Mouse (Mus musculus): ENCODE measurements around the gene Olfr1058. TPM values are rescaled to one million over a fixed set of nuclear protein-coding genes. Genes with fewer than 3 reads are reported as not detected.

The Olfr1058 gene
- polyA plus RNA-seq (2012; rRNA removed): not detected in 2 replicates

DNA sequence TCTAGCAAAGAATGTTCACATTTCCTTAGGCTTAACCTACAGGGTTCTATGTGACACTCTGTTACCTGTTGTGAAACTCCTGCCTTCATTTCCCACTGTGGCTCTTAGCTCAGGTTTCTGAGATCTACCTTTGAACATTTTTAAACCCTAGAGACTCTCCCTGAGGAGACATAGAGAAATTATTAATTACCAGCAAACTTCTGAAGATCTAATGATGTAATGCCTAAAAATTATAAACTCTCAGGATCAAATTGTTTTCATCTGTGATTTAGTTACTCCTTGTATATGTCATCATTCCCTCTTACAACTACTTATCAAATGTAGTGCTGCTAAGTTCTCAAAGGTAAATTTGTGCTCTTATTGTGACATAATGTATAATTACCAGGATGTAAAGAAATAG, at the start of gene Olfr1058:
Gene Olfr1058, minus strand, starts transcription at position 101 of the 400 bp plus-strand sequence.

DNA sequence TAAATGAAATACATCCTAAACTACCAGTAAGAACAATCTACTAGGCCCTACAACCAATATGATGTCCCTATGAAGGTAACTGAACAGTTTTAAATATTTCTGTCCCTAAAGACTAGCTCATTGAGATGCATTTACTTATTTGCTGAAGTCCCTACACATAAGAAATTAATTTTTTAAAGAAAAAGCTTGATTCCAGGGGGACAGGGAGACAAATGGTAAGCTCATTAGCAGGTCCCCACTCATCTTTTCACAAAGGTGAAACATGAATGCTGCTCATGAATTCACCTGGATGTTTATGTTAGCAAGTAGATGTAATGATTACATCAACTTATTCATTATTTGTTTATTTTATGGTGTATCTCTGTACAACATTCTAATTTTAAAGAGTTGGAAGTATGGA, 38.3 kb upstream of the Olfr1058 start, which contains the start of gene Olfr1062:
Gene Olfr1062, minus strand, starts transcription at position 101 of the 400 bp plus-strand sequence.

DNA sequence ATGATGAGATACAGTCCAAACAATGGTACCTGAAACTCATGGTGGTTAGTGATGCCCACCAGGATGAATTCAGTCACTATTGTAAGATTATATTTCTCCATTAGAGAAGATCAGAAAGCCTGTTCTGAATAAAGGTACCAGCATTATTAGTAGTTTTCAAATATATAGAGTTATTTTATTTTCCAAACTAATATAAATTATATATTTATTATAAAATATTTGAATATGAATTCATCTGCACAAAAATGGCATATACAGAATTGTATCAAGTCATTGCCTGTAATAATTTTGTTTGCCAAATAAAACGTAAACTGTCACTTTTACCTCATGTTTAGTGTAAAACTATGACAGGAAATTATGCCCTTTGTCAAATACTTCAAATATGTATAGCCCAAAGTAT, 25.6 kb upstream of the Olfr1058 start, which contains the start of gene Olfr1061:
Gene Olfr1061, minus strand, starts transcription at position 101 of the 400 bp plus-strand sequence.

DNA sequence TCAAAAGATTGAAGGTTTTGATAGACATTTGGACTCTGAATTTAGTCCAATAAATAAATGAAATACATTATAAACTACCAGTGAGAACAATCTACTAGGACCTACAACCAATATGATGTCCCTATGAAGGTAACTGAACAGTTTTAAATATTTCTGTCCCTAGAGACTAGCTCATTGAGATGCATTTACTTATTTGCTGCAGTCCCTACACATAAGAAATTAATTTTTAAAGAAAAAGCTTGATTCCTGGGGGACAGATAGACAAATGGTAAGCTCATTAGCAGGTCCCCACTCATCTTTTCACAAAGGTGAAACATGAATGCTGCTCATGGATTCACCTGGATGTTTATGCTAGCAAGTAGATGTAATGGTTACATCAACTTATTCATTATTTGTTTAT, 10.1 kb downstream of the Olfr1058 start, which contains the start of gene Olfr1057:
Gene Olfr1057, minus strand, starts transcription at position 101 of the 400 bp plus-strand sequence.

DNA sequence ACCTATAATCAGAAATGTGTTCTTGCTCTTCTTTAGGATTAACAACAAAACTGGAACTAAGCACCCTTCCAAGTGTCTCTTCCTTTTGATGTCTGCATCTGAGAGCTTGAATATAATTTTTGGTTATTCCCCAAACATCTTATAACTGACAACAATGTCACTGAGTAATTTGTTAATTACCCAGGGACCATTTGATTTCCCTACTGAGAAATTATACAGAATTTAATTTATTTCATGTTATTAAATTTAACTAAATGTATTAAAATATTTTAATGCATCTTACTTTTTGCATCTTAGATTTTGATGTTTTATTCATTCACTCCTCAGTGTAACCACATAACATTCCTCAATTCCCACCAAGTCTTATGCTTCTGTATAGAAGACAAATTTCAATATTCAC, 26.0 kb downstream of the Olfr1058 start, which contains the start of gene Olfr1056:
Gene Olfr1056, minus strand, starts transcription at position 101 of the 400 bp plus-strand sequence.

DNA sequence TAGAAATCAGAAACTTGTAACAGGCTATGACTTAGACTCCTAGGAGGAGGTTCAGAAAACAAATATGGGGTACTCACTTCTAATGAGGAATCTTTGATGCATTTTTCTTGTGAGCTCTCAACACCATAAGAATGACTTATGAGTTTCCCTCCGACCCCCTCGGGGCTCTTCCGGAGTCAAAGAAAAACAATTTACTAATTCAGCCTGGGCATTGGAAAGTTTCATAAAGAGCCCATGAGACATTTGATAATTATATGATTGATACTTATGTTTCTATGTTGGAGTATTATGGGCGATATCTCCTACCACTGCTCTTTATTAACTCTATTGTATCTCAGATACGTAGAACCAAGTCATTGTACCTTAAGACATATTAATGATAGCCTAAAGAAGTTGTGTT, 38.2 kb downstream of the Olfr1058 start, which contains the start of gene Olfr1055:
Gene Olfr1055, minus strand, starts transcription at position 101 of the 400 bp plus-strand sequence.

DNA sequence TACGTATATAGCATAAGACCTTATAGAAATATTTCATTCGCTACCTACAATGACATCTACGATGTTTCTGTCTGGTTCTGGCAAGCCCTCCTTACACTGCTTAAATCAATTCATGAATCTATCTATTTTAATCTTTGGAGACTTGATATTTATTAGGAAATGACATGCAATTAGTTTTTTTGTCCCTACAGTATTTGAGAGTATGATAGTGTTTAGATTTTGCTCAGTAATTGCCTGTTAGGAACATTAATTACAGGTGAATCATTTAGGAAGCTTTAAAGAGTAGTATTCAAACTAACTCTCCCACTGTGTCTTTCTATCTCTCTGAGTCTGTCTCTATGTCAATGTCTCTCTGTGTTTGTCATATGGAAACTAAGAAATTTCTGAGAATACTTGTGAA, 53.0 kb downstream of the Olfr1058 start, which contains the start of gene Olfr1054:
Gene Olfr1054, minus strand, starts transcription at position 101 of the 400 bp plus-strand sequence.

Other genes starting within 250 kb of the Olfr1058 start
- not detected in 2 replicates for gene Olfr1040, start 241.8 kb downstream of the Olfr1058 start, polyA plus RNA-seq (2012; rRNA removed)
- not detected in 2 replicates for gene Olfr1042, start 226.7 kb downstream of the Olfr1058 start, polyA plus RNA-seq (2012; rRNA removed)
- gene Olfr1043, start 221.0 kb downstream of the Olfr1058 start, polyA plus RNA-seq (2012; rRNA removed): not detected in 2 replicates
- gene Olfr1044, start 210.7 kb downstream of the Olfr1058 start, polyA plus RNA-seq (2012; rRNA removed): not detected in 2 replicates
- gene Olfr52, start 202.9 kb downstream of the Olfr1058 start, polyA plus RNA-seq (2012; rRNA removed): not detected in 2 replicates
- gene Olfr1045, start 185.6 kb downstream of the Olfr1058 start, polyA plus RNA-seq (2012; rRNA removed): not detected in 2 replicates
- gene Olfr1046, start 169.2 kb downstream of the Olfr1058 start, polyA plus RNA-seq (2012; rRNA removed): not detected in 2 replicates
- gene Olfr1047, start 157.2 kb downstream of the Olfr1058 start, polyA plus RNA-seq (2012; rRNA removed): not detected in 2 replicates
- not detected in 2 replicates for gene Olfr1048, start 148.3 kb downstream of the Olfr1058 start, polyA plus RNA-seq (2012; rRNA removed)
- gene Olfr1049, start 130.2 kb downstream of the Olfr1058 start, polyA plus RNA-seq (2012; rRNA removed): not detected in 2 replicates
- gene Olfr1051, start 109.5 kb downstream of the Olfr1058 start, polyA plus RNA-seq (2012; rRNA removed): not detected in 2 replicates
- not detected in 2 replicates for gene Olfr1052, start 96.1 kb downstream of the Olfr1058 start, polyA plus RNA-seq (2012; rRNA removed)
- gene Olfr1053, start 73.3 kb downstream of the Olfr1058 start, polyA plus RNA-seq (2012; rRNA removed): not detected in 2 replicates
- not detected in 2 replicates for gene Olfr1054, start 53.1 kb downstream of the Olfr1058 start, polyA plus RNA-seq (2012; rRNA removed)
- not detected in 2 replicates for gene Olfr1055, start 38.3 kb downstream of the Olfr1058 start, polyA plus RNA-seq (2012; rRNA removed)
- not detected in 2 replicates for gene Olfr1056, start 26.1 kb downstream of the Olfr1058 start, polyA plus RNA-seq (2012; rRNA removed)
- gene Olfr1057, start 10.2 kb downstream of the Olfr1058 start, polyA plus RNA-seq (2012; rRNA removed): not detected in 2 replicates
- gene Olfr1061, start 25.5 kb upstream of the Olfr1058 start, polyA plus RNA-seq (2012; rRNA removed): not detected in 2 replicates
- not detected in 2 replicates for gene Olfr1062, start 38.2 kb upstream of the Olfr1058 start, polyA plus RNA-seq (2012; rRNA removed)
- not detected in 2 replicates for gene Olfr1065, start 62.0 kb upstream of the Olfr1058 start, polyA plus RNA-seq (2012; rRNA removed)
- gene Olfr1066, start 67.7 kb upstream of the Olfr1058 start, polyA plus RNA-seq (2012; rRNA removed): not detected in 2 replicates
- not detected in 2 replicates for gene Olfr228, start 98.8 kb upstream of the Olfr1058 start, polyA plus RNA-seq (2012; rRNA removed)
- not detected in 2 replicates for gene Olfr1076, start 119.9 kb upstream of the Olfr1058 start, polyA plus RNA-seq (2012; rRNA removed)
- not detected in 2 replicates for gene Olfr1079, start 153.9 kb upstream of the Olfr1058 start, polyA plus RNA-seq (2012; rRNA removed)
- not detected in 2 replicates for gene Olfr1080, start 169.7 kb upstream of the Olfr1058 start, polyA plus RNA-seq (2012; rRNA removed)
- not detected in 2 replicates for gene Olfr1082, start 210.4 kb upstream of the Olfr1058 start, polyA plus RNA-seq (2012; rRNA removed)

Data from colon, adult 2 months (tissue).